Mouse (Mus musculus): Measurements from ENCODE around the gene Parn.

- TF ChIP-seq USF1 (IDR thresholded peaks at IDR 0.05; ENCODE audit: low read depth) (no peak), CTCF (IDR thresholded peaks at IDR 0.05; ENCODE audit: control insufficient read depth, insufficient read depth, insufficient read length) (no peak), FOSL1 (IDR thresholded peaks at IDR 0.05; ENCODE audit: insufficient read depth, low read length, poor library complexity, severe bottlenecking) (no peak), CEBPB (IDR thresholded peaks at IDR 0.05; ENCODE audit: low read depth) (no peak), MAX (IDR thresholded peaks at IDR 0.05) (no peak), MYOG (IDR thresholded peaks at IDR 0.05; ENCODE audit: control insufficient read depth, extremely low read depth, insufficient read length) (no peak), MYOD1 (IDR thresholded peaks at IDR 0.05; ENCODE audit: control insufficient read depth, insufficient read length, low read depth) (no peak)
Observed at GRCm38 (mm10) chr16:13645930-13646329, 22.0 kb downstream of the Parn start.

Data from C2C12 (cell line).